In genomic region chr6:16862050-16862449, GRCm38 (mm10) we compare ENCODE assay signal across 33 mouse cellular contexts. TPM values are rescaled to one million over a fixed set of nuclear protein-coding genes. Genes with fewer than 3 reads are reported as not detected.
"Had no signal": no experiment of that assay in that cellular context is flagged by ENCODE, and none has a peak within 500 bp of the region (broad histone marks: within the 10 kb centered on the region; RNA-seq: fewer than 3 reads in every experiment).

No protein-coding gene starts in this region.

- H3K9me3 ChIP-seq: limb, embryonic 10.5 days; limb, embryonic 12.5 days; limb, embryonic 13.5 days; limb, embryonic 15.5 days; liver, embryonic 12.5 days; liver, embryonic 13.5 days; liver, embryonic 15.5 days; lung, embryonic 15.5 days; midbrain, embryonic 10.5 days; midbrain, embryonic 12.5 days; midbrain, embryonic 13.5 days; midbrain, embryonic 15.5 days had no signal

- H3K9ac ChIP-seq: limb, embryonic 12.5 days; limb, embryonic 13.5 days; limb, embryonic 15.5 days; liver, embryonic 12.5 days; liver, embryonic 13.5 days; liver, embryonic 14.5 days; liver, embryonic 15.5 days; liver, postnatal 0 days; lung, embryonic 14.5 days; lung, embryonic 15.5 days; midbrain, embryonic 12.5 days; midbrain, embryonic 13.5 days; midbrain, embryonic 15.5 days had no signal

- H3K36me3 ChIP-seq: limb, embryonic 10.5 days; limb, embryonic 12.5 days; limb, embryonic 13.5 days; limb, embryonic 15.5 days; liver, embryonic 12.5 days; liver, embryonic 13.5 days; liver, embryonic 15.5 days; lung, embryonic 15.5 days; midbrain, embryonic 10.5 days; midbrain, embryonic 12.5 days; midbrain, embryonic 13.5 days; midbrain, embryonic 15.5 days had no signal

- ATAC-seq: liver, embryonic 12.5 days; liver, postnatal 0 days; lung, postnatal 0 days; midbrain, embryonic 13.5 days; midbrain, embryonic 15.5 days; midbrain, embryonic 16.5 days had no signal

- H3K4me1 ChIP-seq: limb, embryonic 10.5 days; limb, embryonic 12.5 days; limb, embryonic 13.5 days; limb, embryonic 15.5 days; liver, embryonic 12.5 days; liver, embryonic 13.5 days; liver, embryonic 15.5 days; lung, embryonic 15.5 days; megakaryocyte, embryonic 14.5 days; midbrain, embryonic 10.5 days; midbrain, embryonic 12.5 days; midbrain, embryonic 13.5 days; midbrain, embryonic 15.5 days had no signal

- H3K27me3 ChIP-seq: limb, embryonic 12.5 days; limb, embryonic 13.5 days; limb, embryonic 15.5 days; liver, embryonic 12.5 days; liver, embryonic 13.5 days; liver, embryonic 15.5 days; lung, embryonic 15.5 days; megakaryocyte, embryonic 14.5 days; midbrain, embryonic 12.5 days; midbrain, embryonic 13.5 days; midbrain, embryonic 15.5 days had no signal

- DNase-seq: left cerebral cortex, postnatal 4 days; liver; liver, embryonic 13.5 days; liver, postnatal 0 days; lung, adult 18-20 months; lung, adult 2 months; lung, embryonic 14.5 days; lung, postnatal 10 days; lung, postnatal 14 days; lung, postnatal 36 days; lung, postnatal 4 days; midbrain, embryonic 14.5 days had no signal

- H3K4me2 ChIP-seq: limb, embryonic 12.5 days; limb, embryonic 13.5 days; limb, embryonic 15.5 days; liver, embryonic 11.5 days; liver, embryonic 12.5 days; liver, embryonic 13.5 days; liver, embryonic 15.5 days; lung, embryonic 14.5 days; lung, embryonic 15.5 days; midbrain, embryonic 11.5 days; midbrain, embryonic 12.5 days; midbrain, embryonic 13.5 days; midbrain, embryonic 15.5 days had no signal

- H3K27ac ChIP-seq: limb, embryonic 10.5 days; limb, embryonic 12.5 days; limb, embryonic 13.5 days; limb, embryonic 15.5 days; liver, embryonic 12.5 days; liver, embryonic 13.5 days; liver, embryonic 14.5 days; liver, embryonic 15.5 days; lung, embryonic 15.5 days; macrophage; midbrain, embryonic 10.5 days; midbrain, embryonic 12.5 days; midbrain, embryonic 13.5 days; midbrain, embryonic 15.5 days had no signal

- H3K4me3 ChIP-seq: limb, embryonic 10.5 days; limb, embryonic 12.5 days; limb, embryonic 13.5 days; limb, embryonic 15.5 days; liver, embryonic 12.5 days; liver, embryonic 13.5 days; liver, embryonic 15.5 days; lung, embryonic 15.5 days; megakaryocyte, embryonic 14.5 days; midbrain, embryonic 10.5 days; midbrain, embryonic 12.5 days; midbrain, embryonic 13.5 days; midbrain, embryonic 15.5 days; myocyte had no signal

RNA-seq across cellular contexts. Expression of gene Tfec, which starts 36.2 kb away (rescaled TPM):
- total RNA-seq: left cerebral cortex, postnatal 36 days; monocyte, adult 5-6 weeks had no signal
- polyA plus RNA-seq: myocyte had no signal
